Mouse (Mus musculus): Measurements from ENCODE around the gene Ccl27b.
"Not testable (repeated sequence)": the region's sequence is repeated elsewhere in the genome, so short reads cannot be mapped to it uniquely, and the experiment has no call there.

The Ccl27b gene

GRCm38 (mm10) chr4:42654951-42655350, at the start of gene Ccl27b:
Gene Ccl27b, plus strand, starts transcription at chr4:42655251.
- not testable (repeated sequence) for DNase-seq

DNA sequence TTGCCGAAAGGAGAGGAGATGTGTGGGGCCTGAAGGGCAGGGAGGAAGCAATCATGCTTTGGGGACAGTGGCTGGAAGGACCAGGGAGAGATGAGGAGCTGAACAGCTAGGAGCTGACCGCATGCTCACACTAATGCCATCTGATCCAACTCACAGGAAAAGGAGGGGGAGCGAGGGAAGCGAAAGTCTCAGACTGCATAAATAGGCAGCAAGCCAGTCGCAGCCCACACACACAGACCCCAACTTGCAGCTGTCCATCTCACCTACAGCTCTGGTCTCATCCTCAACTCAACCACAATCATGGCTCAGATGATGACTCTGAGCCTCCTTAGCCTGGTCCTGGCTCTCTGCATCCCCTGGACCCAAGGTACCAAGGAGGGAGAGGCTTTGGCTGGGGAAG, 43.2 kb upstream of the Ccl27b start, which contains the start of gene Gm10591:
Gm10591 (plus strand) TSS at position 301 of the 400 bp plus-strand sequence.
- not testable (repeated sequence) for DNase-seq

DNA sequence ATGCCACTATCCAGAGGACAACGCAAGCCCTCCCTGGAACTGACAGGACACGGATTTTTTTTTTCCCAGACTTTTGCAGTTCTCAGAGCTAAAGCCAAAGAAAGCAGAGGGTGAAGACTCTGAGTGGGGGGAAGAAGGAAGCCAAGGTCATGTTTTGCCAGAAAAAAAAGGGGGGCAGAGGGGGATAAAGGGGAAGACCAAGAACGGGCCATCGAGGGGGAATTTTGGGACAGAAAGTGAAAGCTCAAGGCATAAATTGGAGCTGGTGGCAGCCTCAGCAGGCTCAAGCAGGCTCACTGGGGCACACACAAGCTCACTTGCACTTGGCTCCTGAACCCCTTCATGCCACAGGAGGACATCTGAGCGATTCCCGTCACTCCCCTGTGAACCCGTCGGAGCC, 25.6 kb upstream of the Ccl27b start, which contains the start of gene Gm2564:
Gm2564 (plus strand) TSS at position 301 of the 400 bp plus-strand sequence.
- DNase-seq: not testable (repeated sequence)

- DNase-seq: not testable (repeated sequence)
Measured at GRCm38 (mm10) chr4:42661793-42662192, 6.7 kb downstream of the Ccl27b start, which contains the start of gene Il11ra2. Gene Il11ra2, minus strand, starts transcription at chr4:42661893.

DNA sequence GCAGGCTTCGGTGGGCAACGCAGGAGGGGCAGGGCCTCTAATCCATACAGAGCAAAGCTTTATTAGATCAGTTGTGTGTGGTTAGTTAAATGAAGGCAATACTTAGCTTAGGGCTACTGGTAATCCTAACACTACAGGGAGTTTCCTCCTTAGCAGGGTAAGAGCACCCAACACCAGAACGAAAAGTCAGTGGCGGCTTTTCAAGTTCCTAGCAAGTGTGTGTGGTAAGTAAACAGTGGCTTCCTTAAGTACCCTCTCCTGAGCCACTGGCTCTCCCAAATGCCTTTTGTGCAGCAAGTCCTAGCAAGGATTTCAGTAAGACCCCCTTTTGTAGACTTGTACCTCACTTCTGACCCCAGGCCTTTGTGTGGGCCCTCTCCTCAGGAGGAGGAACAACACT, 20.4 kb downstream of the Ccl27b start:
- not testable (repeated sequence) for DNase-seq

GRCm38 (mm10) chr4:42679365-42679764, 24.3 kb downstream of the Ccl27b start:
- not testable (repeated sequence) for DNase-seq

DNA sequence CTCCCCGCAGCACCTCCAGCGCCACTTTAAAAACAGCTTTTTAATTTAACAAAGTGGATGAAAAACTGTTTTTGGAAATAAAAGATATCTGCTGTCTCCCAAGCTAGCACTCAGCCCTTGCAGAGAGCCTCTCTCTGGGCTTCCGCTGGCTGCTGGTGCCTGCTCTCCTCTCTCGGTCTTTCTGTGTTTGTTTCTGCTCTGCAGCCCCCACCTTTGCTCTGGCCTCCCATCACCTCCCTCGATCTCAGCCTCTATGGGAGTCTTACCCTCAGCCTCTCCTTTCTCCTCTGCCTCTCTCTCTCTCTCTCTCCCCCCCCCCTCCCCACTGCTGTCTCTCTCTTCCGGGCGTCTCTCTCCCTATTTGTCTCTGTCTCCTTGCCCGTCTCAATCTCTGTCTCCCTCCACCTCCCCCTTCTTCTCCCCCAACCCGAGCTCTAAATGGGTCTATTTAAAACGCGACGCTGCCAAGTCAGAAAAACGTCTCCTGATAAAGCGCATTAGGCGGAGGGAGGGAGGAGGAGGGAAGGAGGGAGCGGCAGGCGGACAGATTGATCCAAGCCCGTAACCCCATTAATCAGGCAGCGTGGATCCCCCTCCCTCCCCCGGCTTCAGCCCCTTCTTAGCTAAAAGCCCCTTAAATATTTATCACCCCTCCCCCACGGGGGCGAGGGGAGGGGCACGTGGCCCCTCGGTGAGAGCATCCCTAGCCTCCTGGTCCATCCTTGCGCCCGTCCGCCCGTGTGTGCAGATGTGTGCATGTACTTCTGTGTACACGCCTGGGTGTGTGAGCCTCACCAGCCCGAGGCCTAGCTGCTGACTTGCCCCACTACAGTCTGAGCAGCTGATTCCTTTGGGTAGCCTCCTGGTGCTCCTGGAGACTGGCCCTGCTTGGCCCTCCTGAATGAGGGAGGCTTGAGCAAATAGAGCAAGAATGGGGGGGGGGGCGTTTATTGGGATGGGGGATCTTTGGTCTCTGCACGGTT, 25.6 kb downstream of the Ccl27b start:
- DNase-seq: not testable (repeated sequence)

GRCm38 (mm10) chr4:42681473-42682182, 26.6 kb downstream of the Ccl27b start:
- DNase-seq: not testable (repeated sequence)

- DNase-seq: not testable (repeated sequence)
Measured at GRCm38 (mm10) chr4:42682183-42682524, 27.1 kb downstream of the Ccl27b start.
